Mouse (Mus musculus) urinary bladder, adult 2 months (tissue): ENCODE measurements around the gene Dstyk. TPM values are rescaled to one million over a fixed set of nuclear protein-coding genes. Genes with fewer than 3 reads are reported as not detected.
"Not testable (repeated sequence)": the region's sequence is repeated elsewhere in the genome, so short reads cannot be mapped to it uniquely, and the experiment has no call there.

Experiments used
- DNase-seq: peaks from one replicate; pipeline ENCODE4 v3.0.0; 2022; ENCODE audit warnings: low spot score
- polyA plus RNA-seq: library from polyadenylated mRNA; depleted of rRNA; stranded (reverse); fragments of >200 nt; gene quantifications from 2 replicates; pipeline ENCODE4 v1.2.3, GENCODE M21; 2012

Gene Dstyk
- polyA plus RNA-seq, 1 experiment, result 20.8 TPM

DNA sequence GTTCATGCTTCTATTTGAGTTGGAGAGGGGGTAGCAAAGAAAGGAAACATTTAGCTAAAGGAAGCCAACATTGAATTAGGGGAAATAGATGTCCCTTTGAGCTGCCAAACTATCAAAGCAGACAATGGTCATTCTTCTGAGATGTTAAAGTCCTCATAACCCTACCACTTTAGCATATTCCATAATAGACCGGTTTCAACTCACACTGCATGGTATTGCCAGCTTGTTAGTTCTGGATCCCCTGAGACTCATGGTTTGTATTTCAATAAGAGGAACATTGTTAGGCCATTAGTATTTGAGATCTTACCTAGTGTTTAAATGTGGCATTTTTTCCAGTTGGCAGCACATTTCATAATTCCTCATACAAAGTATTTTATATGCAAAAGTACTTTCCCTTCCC, 19.6 kb downstream of the Dstyk start:
- no peak for DNase-seq

DNA sequence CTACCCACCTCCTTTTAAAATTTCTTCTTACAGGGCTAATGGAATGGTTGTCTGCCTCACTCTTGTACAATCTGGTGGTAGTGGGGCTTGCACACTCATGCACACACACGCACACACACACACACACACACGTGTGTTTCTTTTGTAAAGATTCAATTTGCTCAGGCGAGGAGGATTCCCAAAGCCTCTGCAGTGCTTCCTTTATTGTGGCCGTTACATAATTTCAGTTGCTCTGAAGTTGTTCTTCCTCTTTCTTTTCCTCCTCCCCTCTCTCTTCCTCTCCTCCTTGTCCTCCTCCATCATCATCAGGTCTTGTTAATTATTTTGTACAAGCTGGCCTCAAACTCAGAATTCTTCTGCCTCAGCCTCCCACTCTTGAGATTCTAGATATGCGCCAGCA, 20.0 kb downstream of the Dstyk start:
- no peak for DNase-seq

DNA sequence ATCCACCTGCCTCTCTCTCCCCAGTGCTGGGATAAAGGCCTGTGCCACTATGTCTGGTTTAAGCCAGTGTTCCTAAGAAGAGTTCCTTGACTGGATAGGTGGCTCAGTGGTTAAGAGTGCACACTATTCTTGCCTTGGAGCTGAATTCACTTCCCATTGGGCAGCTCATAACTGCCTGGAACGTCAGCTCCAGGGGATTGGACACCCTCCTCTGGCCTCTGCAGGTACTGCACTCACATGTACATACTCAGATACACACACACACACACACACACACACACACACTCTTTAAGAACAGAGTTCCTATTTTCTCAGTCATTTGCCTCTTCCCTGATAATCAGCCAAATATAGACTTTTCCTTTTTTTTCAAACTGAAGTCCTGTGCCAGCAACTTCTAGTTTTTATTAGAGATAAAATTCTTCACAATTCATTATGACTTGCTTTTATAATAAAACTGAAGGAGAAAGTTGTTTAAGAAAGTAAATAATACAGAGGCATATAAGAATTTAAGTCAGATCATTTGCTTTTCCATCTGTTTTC, 23.6 kb downstream of the Dstyk start:
- DNase-seq, result no peak

DNA sequence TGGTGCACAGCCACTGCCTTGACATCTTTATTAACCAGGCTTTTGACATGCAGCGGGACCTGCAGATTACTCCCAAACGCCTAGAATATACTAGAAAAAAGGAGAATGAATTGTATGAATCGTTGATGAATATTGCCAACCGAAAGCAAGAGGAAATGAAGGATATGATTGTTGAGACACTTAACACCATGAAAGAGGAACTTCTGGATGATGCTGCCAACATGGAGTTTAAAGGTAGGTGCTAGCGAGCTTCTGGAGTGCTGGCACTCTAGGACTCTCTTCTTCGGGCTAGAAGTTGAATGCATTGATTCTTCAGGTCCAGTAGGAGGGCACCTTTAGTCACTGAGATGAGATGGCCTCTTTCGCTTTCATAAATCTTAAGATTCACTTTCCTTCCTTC, 32.4 kb downstream of the Dstyk start:
- DNase-seq, result no peak

DNA sequence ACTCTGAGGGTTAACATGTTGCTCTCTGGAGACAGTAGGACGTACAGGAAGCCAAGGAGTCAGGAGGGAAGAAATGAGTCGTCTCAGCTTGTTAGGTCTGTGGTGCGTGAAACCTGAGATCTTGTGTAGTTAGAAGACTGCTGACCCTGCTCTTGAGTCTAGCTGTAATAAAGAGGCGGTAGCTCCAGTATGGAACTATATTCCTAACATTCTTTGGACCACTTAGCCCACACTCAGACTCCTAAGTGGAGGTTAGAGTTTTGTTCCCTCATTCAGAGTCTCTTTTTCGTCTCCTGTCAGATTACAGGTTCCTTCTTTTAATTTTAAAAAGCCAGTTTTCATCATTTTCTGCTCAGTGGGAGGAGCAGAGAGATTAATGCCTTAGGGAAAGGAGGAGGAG, 47.3 kb downstream of the Dstyk start:
- DNase-seq, result no peak

DNA sequence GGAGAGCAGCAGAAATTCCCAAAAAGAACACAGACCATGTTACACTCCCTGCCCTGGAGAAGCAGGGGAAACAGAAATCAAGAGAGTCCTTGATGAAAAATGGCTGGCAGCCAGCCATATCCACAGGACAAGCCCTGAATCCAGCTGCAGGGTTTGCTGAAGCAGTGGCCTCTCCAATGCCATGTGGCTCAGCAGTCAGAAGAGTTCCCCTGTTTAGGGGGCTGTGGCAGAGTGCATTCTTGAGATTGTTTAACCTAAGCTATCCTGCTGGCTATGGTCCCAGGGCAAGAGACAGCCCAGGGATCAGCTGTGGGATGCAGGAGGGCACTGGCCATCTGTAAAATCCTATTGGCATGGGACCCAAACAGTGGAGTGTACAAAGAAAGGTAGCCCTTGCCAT, 51.6 kb downstream of the Dstyk start:
- no peak for DNase-seq

DNA sequence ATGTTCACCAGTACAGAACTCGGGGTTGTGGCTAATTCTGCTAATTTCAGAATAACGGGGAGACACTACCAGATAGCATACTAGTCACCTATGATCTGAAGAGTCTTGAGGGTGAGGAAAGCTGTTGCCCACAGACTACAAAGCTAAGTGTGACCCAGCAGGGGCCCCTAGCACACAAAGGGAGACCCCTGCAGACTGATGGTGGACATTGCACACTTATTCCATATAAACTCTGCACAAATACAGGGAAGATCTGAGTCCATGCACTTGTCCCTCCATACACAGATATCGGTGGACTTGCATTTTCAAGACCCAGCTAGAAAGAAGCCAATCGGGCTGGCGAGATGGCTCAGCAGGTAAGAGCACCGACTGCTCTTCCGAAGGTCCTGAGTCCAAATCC, 52.2 kb downstream of the Dstyk start:
- DNase-seq, result no peak

DNA sequence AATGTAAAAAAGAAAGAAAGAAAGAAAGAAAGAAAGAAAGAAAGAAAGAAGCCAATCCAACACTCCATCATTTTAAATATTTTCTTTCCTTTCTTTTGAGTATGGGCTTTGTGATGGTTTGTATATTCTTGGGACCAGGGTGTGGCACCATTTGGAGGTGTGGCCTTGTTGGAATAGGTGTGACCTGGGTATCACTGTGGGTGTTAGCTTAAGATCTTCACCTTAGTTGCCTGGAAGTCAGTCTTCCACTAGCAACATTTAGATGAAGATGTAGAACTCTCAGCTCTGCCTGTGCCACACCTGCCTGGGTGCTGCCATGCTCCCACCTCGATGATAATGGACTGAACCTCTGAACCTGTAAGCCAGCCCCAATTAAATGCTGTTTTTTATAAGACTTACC, 52.7 kb downstream of the Dstyk start:
- DNase-seq, result not testable (repeated sequence)

DNA sequence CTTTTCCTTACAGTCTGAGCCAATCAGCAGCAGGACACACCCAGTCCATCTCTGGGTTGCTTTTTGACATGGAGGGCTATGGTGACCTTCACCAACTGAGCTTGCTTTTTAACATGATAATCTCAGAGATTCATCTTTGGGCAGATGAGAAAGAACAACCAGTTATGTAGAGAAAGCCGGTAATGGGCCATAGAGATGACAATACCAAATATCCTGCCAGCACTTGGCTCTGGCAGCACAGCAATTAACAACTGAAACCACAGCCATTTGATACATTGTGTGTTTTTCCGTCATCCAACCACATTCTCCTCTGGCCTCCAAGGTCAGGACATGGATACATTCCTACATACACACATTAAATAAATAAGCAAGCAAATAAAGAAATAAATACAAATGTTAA, 53.7 kb downstream of the Dstyk start:
- no peak for DNase-seq

DNA sequence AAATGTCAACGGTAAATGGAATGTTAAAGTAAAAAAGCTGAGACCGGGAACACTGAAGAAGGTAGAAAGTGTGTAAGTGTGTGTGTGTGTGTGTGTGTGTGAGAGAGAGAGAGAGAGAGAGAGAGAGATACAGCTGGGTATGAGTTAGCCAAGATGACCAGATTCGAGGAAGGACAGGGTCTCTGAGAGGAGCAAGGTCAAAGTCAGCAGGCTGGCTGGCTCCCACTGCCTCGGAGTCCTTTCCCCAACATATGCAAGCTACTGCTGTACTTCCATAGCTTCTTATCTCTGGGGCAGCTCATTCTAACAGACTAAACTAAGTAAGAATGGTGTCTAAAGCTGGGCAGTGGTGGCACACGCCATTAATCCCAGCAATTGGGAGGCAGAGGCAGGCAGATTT, 54.1 kb downstream of the Dstyk start:
- DNase-seq, result no peak

DNA sequence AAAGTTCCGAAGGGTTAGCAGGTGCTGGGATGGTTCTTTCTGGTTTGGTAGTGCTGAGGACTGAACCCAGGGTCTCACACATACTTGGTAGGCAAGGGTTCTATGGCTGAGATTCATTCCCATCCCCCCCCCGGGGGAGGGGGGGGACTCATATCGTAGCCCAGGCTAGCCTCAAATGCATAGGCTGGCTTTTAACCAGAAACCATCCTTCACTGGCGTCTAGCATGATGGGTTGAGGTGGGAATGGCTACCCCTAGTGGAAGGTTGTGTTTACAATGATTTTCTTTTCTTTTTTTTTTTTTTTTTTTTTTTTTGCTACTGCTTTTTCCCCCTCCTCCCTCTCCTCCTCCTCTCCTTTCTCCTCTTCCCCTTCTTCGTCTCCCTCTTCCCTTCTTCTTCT, 55.2 kb downstream of the Dstyk start:
- no peak for DNase-seq

DNA sequence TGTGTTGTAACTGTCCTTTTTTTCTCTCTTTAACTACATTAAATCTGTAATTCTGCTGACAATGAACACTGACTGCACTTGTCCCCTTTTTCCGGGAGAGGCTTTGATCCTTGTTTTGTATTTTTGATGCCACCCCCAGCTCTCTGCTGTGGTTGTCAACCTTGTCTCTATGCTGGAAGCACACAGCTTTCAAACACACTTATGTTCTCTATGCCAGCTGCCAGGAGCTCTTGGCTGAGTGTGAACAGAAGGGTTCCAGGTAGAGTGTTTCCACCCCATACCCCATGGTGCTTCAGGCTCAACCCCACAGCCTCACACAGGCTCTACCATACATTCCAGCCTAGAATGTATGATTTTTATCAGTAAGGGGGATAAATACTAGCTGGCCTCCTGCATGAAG, 57.1 kb downstream of the Dstyk start:
- DNase-seq, result no peak

DNA sequence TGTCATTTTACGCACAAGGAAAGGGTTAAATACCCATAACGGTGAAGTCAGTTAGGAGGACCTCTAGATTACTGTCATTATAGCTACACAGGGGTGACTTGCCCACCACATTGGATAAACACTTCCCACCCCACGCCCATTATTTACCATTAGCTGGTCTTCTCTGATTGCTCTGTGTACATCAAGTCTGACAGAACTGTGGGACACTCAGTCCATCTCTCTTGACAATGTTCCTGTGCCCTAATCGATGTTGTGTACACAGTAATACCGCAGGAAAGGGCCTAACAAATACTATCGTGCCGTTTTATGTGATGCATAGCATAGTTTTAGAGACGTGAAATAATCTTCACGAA, 59.2 kb downstream of the Dstyk start:
- no peak for DNase-seq

DNA sequence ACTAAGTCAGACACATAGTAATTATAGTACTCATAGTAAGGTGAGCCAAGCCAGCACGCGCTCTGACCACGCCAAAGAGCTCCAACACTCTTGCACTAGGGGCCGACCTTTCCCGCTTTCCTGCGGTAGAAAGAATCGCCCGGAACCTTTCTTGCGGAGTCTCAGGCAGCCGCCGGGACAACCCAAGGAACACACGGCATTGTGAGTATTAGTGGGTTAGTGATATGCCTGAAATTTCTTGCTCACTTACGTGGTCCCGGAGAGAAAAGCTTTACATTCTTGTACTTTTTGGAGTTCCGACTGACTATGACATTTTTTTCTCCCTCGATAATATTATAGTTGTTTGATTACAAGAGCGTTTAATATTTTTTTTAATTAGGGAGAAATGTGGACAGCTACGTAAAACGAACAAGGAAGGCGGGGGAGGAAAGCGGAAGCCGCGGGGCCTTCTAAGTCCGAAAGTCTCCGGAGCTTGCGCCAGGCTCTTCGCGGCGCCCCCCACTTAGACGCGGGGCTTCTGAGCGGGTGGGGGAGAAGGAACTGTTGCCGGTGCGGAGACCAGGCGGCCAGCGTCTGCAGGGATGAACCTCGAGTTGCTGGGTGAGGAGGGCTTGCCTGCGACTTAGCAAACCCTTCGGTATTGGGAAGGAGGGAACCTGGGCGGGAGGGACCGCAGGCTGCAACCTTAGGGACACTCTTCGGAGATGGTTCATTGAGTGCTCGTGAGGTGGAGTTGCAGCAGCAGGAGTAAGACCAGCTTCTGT, 59.8 kb downstream of the Dstyk start, which contains the start of gene Rbbp5:
Gene Rbbp5, plus strand, starts transcription at position 438 of the 764 bp plus-strand sequence.
- peak; percentile 75 for DNase-seq

DNA sequence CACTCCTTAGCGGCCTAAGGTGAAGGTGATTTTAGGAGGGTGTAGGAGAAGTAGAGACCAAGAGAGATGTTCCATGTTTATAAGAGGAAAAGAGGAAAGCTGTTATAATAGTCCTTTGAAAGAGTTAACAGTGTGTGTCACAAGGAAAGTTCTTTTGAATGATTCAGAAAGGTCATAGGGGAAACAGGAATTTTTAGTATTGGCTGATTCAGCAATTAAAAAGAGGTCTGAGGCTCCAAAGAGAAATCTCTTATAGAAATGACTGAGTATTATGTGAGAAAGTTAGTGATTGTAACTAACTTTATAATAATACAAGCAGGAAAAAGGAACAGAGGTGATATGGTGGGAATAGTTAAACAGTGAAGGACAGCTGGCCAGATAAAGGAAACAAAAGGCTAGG, 62.1 kb downstream of the Dstyk start:
- no peak for DNase-seq

DNA sequence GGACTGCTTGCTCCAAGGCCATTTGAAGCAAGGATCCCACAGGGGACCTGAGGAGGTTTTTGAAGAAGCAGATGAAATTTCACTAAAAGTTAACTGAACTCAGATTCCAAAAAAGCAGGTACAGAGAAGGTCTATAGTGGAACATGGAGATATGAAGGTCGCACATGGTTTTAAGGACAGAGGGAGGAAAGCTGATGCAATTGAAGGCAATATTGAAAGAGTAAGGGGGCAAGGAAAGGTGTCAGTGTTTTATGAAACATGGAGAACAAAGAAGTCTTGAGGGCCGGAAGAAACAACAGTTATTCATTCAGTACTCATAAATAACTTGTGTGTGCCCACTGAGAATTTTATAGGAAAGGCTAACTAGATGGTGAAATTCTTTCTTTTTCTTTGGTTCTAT, 64.3 kb downstream of the Dstyk start:
- no peak for DNase-seq

DNA sequence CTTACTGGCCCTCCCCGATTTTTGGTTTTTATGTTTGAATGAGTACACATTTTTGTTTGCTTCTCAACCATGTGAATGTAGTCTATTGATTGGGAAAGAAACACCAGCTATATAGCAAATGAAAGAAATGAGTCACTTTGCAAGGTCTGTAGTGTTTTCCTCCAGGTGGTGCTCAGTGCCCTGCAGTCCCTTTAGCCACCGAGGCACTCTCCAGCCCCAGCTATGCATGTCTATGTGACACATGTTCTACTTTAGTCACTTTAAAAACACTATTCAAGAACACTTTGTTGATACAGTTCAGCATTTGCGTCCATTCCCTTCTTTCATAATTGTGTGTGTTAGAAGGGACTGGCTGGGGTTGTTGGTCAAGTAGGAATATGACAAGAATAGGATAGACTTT, 65.9 kb downstream of the Dstyk start:
- DNase-seq, result no peak

DNA sequence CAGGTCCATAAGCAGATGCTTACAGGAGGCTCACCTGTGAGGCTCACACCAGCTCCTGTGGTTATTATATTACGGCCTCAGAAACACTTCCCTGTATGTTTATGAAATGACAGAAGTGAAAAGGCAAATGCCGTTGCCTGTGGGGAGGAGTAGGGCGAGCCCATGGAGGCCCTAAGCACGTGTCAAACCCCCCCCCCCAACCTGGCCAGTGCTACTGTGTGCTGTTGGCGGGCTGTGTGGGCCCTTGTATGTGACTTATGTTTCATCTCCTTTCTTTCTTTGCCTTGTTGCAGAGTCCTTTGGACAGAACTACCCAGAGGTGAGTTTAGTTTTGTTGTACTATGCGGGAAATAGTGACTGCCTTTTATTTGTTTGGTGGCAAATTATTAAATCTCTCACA, 66.4 kb downstream of the Dstyk start:
- no peak for DNase-seq

DNA sequence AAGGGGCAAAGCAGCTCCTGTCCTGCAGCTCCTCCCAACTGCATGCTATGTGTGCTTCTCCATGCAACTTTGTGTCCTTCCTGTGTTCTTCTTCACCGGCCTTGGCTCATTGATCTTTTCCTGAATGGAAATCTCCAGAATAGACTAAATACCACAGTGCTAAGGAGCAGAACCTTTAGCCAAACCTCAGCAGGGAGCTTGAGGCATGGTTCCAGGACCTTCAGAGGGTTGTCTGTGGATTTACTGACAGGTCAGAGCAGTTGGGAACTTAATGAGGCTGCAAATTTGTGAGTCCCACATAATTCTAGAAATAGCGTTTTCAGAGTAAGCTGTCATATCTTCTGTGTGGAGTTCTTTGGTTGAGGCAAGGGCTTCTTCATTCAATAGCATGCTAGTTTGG, 83.2 kb downstream of the Dstyk start:
- DNase-seq, result no peak

DNA sequence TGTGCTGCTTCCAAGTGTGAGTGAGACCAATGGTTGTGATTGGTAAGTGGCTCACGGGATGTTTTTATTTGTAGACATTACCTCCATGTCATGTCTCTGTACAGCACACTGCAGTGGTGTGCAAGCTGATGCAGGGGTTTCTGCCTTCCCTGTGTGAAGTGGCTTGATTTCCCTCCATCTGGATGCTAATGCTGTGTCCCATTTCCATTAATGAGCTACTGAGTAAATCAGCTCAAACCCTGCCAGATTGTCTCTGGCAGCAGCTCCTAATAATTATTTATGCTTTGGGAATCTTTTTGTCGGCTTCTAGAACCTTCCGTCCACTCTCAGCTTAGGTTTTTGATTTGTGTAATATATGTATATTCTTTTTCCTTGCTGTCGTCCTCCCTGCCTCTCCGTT, 87.8 kb downstream of the Dstyk start:
- DNase-seq, result no peak

DNA sequence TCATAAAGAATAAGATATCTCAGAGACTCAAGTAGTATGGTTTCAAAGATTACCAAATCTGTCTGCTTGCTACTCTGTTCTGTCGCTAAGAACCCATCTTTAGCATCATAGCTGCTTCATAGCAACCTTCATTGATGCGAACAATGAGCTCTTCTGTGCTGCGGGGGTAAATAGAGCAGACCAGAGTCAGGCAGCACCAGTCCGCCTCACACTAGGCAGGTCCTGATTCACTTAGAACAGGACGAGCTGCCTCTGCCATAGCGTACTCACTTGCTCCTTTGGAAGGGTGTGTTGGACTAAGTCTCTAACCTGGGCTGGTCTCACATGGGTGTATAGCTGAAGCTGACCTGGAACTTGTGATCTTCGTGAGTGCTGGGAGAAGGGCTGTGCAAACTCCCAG, 88.7 kb downstream of the Dstyk start, which contains the start of gene Tmem81:
Gene Tmem81, plus strand, starts transcription at position 173 of the 400 bp plus-strand sequence.
- no peak for DNase-seq

DNA sequence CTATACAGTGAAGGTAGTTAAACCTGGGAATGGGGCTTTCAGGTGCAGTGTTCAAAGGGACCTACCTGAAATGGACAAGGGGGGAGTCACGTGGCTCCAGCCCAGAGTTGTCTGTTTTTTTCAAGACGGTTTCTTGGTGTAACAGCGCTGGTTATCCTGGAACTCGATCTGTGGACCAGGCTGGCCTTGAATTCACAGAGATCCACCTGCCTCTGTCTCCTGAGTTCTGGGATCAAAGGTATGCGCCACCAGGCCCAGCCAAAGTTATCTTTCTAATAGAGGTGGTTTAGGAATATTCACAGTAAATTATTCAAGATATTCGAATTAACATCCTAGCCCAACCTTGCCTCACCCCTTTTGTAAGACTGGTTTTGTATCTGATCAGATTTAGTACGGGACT, 89.3 kb downstream of the Dstyk start:
- DNase-seq, result no peak

DNA sequence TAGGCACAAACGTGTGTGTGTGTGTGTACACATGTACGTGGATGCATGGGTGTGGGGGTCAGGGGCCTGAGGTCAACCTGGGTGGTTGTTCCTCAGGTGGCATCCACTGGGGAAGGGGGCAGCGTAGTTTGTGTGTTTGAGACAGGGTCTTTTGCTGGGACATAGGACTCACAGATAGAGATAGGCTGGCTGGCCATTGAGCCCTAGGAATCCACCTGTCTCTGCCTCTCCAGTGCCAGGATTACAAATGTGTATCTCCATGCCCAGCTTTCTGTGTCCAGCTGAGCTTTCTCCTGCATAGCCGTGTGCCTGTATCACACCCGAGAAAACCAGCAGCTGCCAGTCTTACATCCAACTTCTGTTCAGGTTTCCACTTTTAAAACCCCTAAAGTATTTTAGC, 92.4 kb downstream of the Dstyk start:
- DNase-seq, result no peak

DNA sequence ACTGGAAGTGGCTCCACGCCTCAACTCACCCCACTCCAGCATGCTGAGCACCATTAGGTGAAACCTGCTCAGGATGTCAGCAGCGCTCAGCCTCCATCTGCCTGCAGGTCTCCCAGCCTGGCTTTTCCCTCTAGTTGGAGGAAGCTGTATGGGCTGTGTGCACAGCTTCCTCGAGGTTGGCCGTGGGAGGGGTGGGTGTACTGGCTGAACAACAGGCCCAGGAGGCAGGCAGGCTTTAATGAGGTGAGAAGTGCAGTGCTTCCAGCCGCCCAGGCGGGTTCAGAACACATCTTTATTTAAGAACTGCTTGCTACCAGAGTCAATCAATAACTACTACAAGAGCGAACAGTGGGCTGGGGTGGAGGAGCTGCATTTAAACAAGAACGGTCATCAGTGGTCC, 94.2 kb downstream of the Dstyk start:
- DNase-seq, result no peak
